Mouse (Mus musculus): ENCODE results near the gene Top3a. TPM values are rescaled to one million over a fixed set of nuclear protein-coding genes. Genes with fewer than 3 reads are reported as not detected.

Gene Top3a
- polyA plus RNA-seq, 2 experiments, result 14.3 to 17.5 TPM

GRCm38 (mm10) chr11:60799977-60800376 lies 22.8 kb upstream of the Top3a start:
- Histone ChIP-seq H3K4me3 (replicated peaks; ENCODE audit: low read length) (no peak overlapping the region), H3K4me1 (ENCODE audit: control insufficient read depth, insufficient read depth, low read length) (no peaks in the 10 kb centered on the region), H3K27ac (replicated peaks; ENCODE audit: low read depth, low read length) (no peak overlapping the region), H3K4me2 (replicated peaks; ENCODE audit: low read depth, low read length, severe bottlenecking) (no peak overlapping the region), H3K9me3 (ENCODE audit: control insufficient read depth, low read length) (no peaks in the 10 kb centered on the region), H3K27me3 (ENCODE audit: control insufficient read depth, insufficient read depth, low read length) (no peaks in the 10 kb centered on the region), H3K36me3 (ENCODE audit: control insufficient read depth, insufficient read depth, low read length) (peaks cover 27% of the 10 kb centered on the region), H3K9ac (ENCODE audit: low read depth, low read length, severe bottlenecking) (no peak overlapping the region)
- no peak for DNase-seq (ENCODE audit: low spot score)
- no peak for ATAC-seq (ENCODE audit: low FRiP score, low read depth)
- TF ChIP-seq POLR2A (IDR thresholded peaks at IDR 0.05; ENCODE audit: borderline replicate concordance, extremely low read depth, insufficient read depth, insufficient read length), result no peak
- WGBS, result 83% methylated on average over 4 of the region's 4 CpGs

DNA sequence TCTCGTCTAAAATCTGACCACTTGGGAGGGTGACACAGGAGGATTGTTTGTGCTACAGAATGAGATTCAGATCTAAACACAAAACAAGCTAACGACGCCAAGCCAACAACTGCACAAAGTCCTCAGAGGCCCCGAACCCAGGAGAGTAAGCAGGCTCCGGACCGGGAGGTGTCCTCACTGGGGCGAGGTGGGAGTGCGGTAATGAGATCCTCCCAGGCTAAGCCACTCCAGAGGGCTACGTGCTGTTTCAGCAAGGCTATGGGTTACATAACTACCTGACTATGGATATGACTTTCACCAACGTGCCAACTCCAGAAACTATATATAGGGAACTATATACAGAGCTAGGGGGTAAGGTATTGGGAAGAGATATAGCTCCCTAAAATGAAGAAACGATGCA lies 19.2 kb upstream of the Top3a start:
- H3K9ac ChIP-seq (ENCODE audit: low read depth, low read length, severe bottlenecking), result no peak overlapping the region
- H3K4me2 ChIP-seq (replicated peaks; ENCODE audit: low read depth, low read length, severe bottlenecking), result no peak overlapping the region
- no peaks in the 10 kb centered on the region for H3K9me3 ChIP-seq (ENCODE audit: control insufficient read depth, low read length)
- ATAC-seq (ENCODE audit: low FRiP score, low read depth) (no peak), DNase-seq (ENCODE audit: low spot score) (no peak)
- no peak overlapping the region for H3K27ac ChIP-seq (replicated peaks; ENCODE audit: low read depth, low read length)
- H3K27me3 ChIP-seq (ENCODE audit: control insufficient read depth, insufficient read depth, low read length), result no peaks in the 10 kb centered on the region
- no peak overlapping the region for H3K4me3 ChIP-seq (replicated peaks; ENCODE audit: low read length)
- H3K4me1 ChIP-seq (ENCODE audit: control insufficient read depth, insufficient read depth, low read length), result no peaks in the 10 kb centered on the region
- peaks cover 43% of the 10 kb centered on the region for H3K36me3 ChIP-seq (ENCODE audit: control insufficient read depth, insufficient read depth, low read length)
- TF ChIP-seq POLR2A (IDR thresholded peaks at IDR 0.05; ENCODE audit: borderline replicate concordance, extremely low read depth, insufficient read depth, insufficient read length), result no peak
- 90% methylated on average over 11 of the region's 11 CpGs for WGBS

- Histone ChIP-seq H3K9me3 (ENCODE audit: control insufficient read depth, low read length) (no peaks in the 10 kb centered on the region), H3K9ac (ENCODE audit: low read depth, low read length, severe bottlenecking) (no peak overlapping the region), H3K4me1 (ENCODE audit: control insufficient read depth, insufficient read depth, low read length) (no peaks in the 10 kb centered on the region), H3K4me2 (replicated peaks; ENCODE audit: low read depth, low read length, severe bottlenecking) (no peak overlapping the region), H3K4me3 (replicated peaks; ENCODE audit: low read length) (no peak overlapping the region), H3K27ac (replicated peaks; ENCODE audit: low read depth, low read length) (no peak overlapping the region), H3K36me3 (ENCODE audit: control insufficient read depth, insufficient read depth, low read length) (peaks cover 68% of the 10 kb centered on the region), H3K27me3 (ENCODE audit: control insufficient read depth, insufficient read depth, low read length) (no peaks in the 10 kb centered on the region)
- ATAC-seq (ENCODE audit: low FRiP score, low read depth), result no peak
- DNase-seq (ENCODE audit: low spot score), result no peak
- 46% methylated on average over 2 of the region's 2 CpGs for WGBS
- no peak for TF ChIP-seq POLR2A (IDR thresholded peaks at IDR 0.05; ENCODE audit: borderline replicate concordance, extremely low read depth, insufficient read depth, insufficient read length)
Measured at GRCm38 (mm10) chr11:60790472-60790871, 13.3 kb upstream of the Top3a start.

GRCm38 (mm10) chr11:60787595-60787994 lies 10.4 kb upstream of the Top3a start:
- Histone ChIP-seq H3K27ac (replicated peaks; ENCODE audit: low read depth, low read length) (no peak overlapping the region), H3K4me3 (replicated peaks; ENCODE audit: low read length) (no peak overlapping the region), H3K9ac (ENCODE audit: low read depth, low read length, severe bottlenecking) (no peak overlapping the region), H3K27me3 (ENCODE audit: control insufficient read depth, insufficient read depth, low read length) (no peaks in the 10 kb centered on the region), H3K4me2 (replicated peaks; ENCODE audit: low read depth, low read length, severe bottlenecking) (no peak overlapping the region), H3K9me3 (ENCODE audit: control insufficient read depth, low read length) (no peaks in the 10 kb centered on the region), H3K4me1 (ENCODE audit: control insufficient read depth, insufficient read depth, low read length) (no peaks in the 10 kb centered on the region), H3K36me3 (ENCODE audit: control insufficient read depth, insufficient read depth, low read length) (peaks cover 76% of the 10 kb centered on the region)
- no peak for TF ChIP-seq POLR2A (IDR thresholded peaks at IDR 0.05; ENCODE audit: borderline replicate concordance, extremely low read depth, insufficient read depth, insufficient read length)
- peak; percentile 32; the same call in 1 of the 2 replicates for ATAC-seq (ENCODE audit: low FRiP score, low read depth)
- DNase-seq (ENCODE audit: low spot score), result peak; percentile 49
- WGBS, result 46% methylated on average over 1 of the region's 1 CpGs

GRCm38 (mm10) chr11:60784179-60784922 lies 7.2 kb upstream of the Top3a start:
- DNase-seq (ENCODE audit: low spot score), result no peak
- Histone ChIP-seq H3K27ac (replicated peaks; ENCODE audit: low read depth, low read length) (no peak overlapping the region), H3K27me3 (ENCODE audit: control insufficient read depth, insufficient read depth, low read length) (no peaks in the 10 kb centered on the region), H3K9me3 (ENCODE audit: control insufficient read depth, low read length) (no peaks in the 10 kb centered on the region), H3K9ac (ENCODE audit: low read depth, low read length, severe bottlenecking) (no peak overlapping the region), H3K4me2 (replicated peaks; ENCODE audit: low read depth, low read length, severe bottlenecking) (no peak overlapping the region), H3K4me3 (replicated peaks; ENCODE audit: low read length) (no peak overlapping the region), H3K36me3 (ENCODE audit: control insufficient read depth, insufficient read depth, low read length) (peaks cover 80% of the 10 kb centered on the region), H3K4me1 (ENCODE audit: control insufficient read depth, insufficient read depth, low read length) (peaks cover 27% of the 10 kb centered on the region)
- ATAC-seq (ENCODE audit: low FRiP score, low read depth), result no peak
- TF ChIP-seq POLR2A (IDR thresholded peaks at IDR 0.05; ENCODE audit: borderline replicate concordance, extremely low read depth, insufficient read depth, insufficient read length), result no peak
- 89% methylated on average over 8 of the region's 8 CpGs for WGBS

All from limb, embryonic 14.5 days (tissue).